Mouse (Mus musculus) G1E-ER4 (cell line): Measurements from ENCODE around the gene Ccdc62. TPM values are rescaled to one million over a fixed set of nuclear protein-coding genes. Genes with fewer than 3 reads are reported as not detected.

Experiments used
- GATA1 ChIP-seq: IDR thresholded peaks from one replicate; pipeline ENCODE4 v1.8.0; 2012; ENCODE audit warnings: low read length, inconsistent platforms
- polyA plus RNA-seq: library from polyadenylated mRNA; stranded (reverse); fragments of >175 nt; gene quantifications from 2 replicates; pipeline ENCODE4 v1.2.3, GENCODE M21; 2012

Ccdc62 gene
- polyA plus RNA-seq, 1 experiment = 6.2 TPM

DNA sequence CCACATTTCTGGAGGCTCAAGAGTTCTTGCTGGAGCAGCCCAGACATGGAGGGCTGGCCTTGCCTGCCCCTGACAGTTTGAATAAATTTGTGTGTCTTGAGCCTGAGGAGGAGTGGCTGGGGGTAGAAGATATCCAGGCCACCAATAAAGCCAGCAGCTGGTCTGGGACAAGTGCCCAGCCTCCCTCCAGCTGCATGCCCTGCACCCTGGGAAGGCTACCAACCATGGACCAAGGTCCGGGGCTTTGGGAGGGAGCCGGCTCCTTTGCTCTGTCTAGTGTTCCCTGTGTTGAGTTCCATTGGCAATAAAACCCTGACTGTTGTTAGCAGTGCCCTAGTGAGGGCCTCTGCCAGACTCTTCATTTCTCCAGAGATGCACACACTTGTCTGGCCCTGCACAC is 72.4 kb downstream of the Ccdc62 start:
- no peak for TF ChIP-seq GATA1

GRCm38 (mm10) chr5:124003375-124003774 is 72.9 kb downstream of the Ccdc62 start:
- no peak for TF ChIP-seq GATA1

GRCm38 (mm10) chr5:124004356-124005150 is 74.1 kb downstream of the Ccdc62 start:
- no peak for TF ChIP-seq GATA1

DNA sequence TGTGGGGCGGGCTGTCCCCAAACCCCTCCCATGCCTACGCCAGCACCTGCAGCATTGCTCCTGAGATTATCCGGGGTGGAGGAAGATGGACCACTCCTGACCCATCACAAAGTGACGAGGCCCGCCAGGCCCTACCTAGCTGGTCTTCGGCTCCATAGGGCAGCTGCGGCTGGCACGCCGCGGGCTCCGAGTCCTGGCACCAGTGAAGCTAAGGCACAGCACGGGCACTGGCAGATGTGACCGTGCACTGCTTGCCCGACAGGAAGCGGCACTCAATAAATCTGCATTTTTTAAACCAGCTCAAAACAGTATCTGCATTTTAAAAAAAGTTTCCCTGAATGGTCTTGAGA is 74.6 kb downstream of the Ccdc62 start:
- no peak for TF ChIP-seq GATA1

DNA sequence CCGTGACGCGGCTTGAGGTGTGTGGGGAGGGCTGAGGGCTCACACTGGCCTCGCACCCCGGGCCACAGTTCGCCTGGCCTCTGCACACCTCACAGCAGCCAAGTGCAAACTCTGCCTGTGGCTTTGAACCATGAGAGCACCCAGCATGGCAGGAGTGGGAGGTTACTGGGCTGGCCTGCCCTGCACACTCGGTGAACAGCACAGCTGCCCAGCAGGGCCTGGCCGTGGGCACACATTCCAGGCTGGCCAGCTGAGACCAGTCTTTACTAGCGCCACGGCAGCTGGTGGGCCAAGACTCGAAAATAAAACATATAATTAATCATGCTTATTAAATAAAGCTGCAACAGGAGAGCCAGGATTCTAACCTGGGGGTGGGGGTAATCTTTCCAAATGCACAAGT is 75.1 kb downstream of the Ccdc62 start:
- no peak for TF ChIP-seq GATA1

DNA sequence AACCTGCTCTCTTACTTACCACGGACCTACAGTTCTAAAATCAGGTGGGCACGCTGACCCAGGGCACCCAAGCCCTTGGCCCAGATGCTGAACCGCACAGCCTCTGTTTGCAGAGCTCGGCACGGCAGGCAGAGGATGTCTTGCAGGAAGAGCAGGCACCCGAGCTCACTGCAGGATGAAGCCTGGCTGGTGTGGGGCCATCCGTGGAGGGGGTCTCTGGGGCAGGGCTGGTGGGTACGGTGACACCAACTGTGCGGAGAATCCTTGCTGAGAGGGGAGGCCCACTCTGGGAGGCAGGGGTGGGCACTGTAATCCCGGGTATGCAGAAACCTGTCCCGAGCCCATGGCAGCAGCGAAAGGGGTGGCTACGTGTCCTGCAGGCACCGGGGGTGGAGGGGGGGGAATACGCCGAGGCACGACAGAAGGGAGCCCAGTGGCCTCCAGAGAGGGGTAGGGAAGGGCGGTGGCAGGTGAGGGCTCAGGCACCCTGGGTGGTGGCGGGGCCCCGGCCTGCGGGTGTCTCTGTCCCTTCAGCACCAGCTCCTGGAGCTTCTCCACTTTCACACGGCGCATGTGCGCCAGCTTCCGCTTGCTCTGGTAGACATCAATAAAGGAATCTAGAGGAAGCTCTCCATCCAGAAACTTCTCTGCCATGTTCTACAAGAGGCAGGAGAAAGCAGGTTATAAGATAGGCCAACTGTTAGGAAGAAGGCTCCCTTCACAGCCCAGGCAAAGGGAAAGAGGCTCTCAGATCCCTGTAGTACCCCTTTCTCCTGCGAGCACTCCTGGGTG is 75.8 kb downstream of the Ccdc62 start:
- TF ChIP-seq GATA1 = no peak

- no peak for TF ChIP-seq GATA1
Measured at GRCm38 (mm10) chr5:124006891-124007491, 76.5 kb downstream of the Ccdc62 start.

DNA sequence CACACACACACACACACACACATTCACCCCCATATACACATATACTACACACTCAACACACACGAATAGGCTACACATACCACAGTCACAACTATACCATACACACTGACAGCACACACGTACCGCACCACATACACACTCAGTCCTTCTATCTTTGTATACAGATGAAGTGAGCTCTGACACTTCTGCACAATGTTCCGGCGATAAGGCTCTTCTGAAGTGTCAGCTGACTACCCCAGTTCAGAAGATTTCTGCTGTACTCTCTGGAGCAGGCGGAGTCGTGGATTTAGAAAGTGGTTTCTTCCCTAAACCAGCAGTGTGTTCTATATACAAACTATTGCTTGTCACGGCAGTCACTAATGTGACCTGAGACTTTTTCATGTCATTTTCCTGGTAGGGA is 79.6 kb downstream of the Ccdc62 start:
- TF ChIP-seq GATA1 = no peak

GRCm38 (mm10) chr5:124010910-124011655 is 80.6 kb downstream of the Ccdc62 start:
- no peak for TF ChIP-seq GATA1

DNA sequence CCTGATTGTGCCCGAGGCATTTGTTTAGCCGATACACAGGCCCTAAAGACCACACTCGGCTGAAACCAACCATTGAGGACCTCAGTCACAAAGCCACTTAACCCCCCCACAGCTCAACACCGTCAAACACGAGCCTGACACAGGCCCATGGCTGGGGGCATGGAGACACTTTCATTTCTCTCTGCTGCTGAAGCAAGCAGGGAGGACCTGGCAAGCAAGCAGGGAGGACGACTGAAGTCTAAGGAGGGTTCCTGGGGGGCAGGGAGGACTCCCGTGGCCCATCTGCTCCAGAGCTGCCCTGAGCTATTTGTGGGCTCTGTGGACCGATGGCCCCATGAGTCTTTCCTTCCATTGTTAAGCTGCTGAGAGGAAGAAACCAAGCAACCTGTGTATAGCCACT is 81.4 kb downstream of the Ccdc62 start:
- no peak for TF ChIP-seq GATA1

DNA sequence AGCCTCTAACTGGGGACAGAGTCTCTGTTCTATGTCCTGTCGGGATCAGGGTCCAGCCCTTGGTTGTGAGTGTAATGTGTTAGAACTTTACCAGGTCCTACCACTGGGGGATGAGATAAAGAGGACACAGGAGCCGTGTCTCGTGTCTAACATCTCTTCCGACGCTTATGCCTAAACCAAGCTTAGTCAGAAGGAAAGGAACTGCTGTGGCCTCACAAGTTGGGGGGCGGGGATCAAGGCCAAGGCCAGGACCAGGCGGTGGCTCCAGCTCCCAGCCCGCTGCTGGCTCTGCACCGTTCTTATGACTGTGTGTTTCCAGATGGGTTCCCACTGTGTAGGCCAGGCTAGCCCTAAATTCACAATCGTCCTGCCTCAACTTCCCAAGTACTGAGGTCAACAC is 82.4 kb downstream of the Ccdc62 start:
- TF ChIP-seq GATA1 = no peak

DNA sequence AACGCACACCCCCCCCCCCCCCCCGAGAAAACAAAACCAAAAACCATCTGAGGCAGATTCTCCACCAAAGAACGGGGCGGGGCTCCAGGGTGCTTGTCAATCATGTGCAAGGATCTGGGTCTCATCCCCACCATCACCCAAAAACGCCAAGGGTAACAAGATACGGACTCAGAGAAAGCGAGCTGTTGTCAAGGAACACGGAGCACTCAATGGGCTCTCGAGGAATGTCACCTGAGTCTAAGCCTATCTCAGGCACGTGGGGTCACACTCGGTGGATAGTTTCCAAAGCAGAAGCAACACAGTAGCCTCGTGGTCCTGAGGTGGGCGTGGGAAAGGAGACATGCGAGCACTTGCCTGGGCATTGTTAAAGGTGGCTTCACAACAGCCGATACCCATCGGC is 83.3 kb downstream of the Ccdc62 start:
- no peak for TF ChIP-seq GATA1

DNA sequence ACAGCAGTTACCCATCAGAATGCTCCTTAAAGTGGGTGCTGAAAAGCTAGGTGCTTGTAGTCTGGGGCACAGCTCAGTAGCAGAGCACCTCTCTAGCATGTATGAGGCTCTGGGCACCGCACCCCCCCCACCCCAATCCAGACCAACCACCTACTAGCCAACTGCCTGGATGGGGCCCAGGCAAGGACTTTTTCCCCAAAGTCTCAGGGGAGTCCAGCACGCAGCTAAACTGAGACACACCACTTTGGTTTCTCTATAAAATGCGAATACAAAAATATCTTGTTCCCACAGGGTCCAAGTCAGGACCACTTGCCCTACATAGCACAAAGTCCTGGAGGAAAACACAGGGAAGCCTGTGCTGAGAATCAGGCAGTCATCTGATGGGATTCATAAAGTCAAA is 83.7 kb downstream of the Ccdc62 start:
- TF ChIP-seq GATA1 = no peak

- TF ChIP-seq GATA1 = no peak
Measured at GRCm38 (mm10) chr5:124014791-124015251, 84.3 kb downstream of the Ccdc62 start.

DNA sequence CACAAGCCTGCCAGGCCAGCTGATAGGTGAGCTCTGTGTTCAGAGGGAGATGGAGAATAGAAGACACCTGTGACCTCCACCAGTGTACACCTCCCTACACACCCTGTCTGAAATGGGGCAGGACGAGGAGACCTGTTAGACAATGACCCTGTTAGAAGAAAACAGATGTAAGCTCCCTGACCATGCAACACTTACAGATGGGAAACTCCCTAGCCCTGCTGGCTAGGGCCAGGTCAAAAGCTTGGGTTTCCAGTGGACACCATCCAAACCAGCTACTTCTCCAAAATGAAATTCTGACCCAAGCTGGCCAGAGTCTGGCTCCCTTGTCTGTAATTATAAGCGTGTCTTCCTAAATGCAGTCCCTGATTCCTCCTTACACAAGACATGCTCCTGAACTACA is 85.2 kb downstream of the Ccdc62 start:
- TF ChIP-seq GATA1 = no peak
